Mouse (Mus musculus): ENCODE results near the gene C1qb. TPM values are rescaled to one million over a fixed set of nuclear protein-coding genes. Genes with fewer than 3 reads are reported as not detected.

The C1qb gene
- polyA plus RNA-seq, 1 experiment from 2014 or later = 71.4 TPM

DNA sequence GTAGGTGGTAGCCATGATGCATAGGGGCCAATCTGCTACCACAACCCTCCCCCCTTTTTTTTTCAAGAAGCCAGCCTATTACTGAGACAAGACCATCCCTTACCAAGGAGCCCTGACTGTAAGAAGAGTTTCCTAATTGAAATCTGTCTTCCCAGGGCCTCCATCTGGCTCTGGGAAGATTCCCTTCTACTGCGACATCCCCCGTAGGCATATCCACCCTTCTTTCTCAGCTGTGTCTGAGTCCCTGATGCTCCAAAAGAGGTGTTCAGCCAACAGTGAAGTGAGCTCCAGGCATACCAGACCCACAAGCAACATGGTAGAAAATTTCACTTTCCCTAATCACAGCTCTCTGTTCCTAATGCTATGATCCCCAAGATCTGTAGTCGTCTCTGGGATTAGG is 33.5 kb upstream of the C1qb start:
- no peak overlapping the region for H3K27ac ChIP-seq (ENCODE audit: low read depth, low read length)
- no peak for ATAC-seq
- TF ChIP-seq CTCF (IDR thresholded peaks at IDR 0.05; ENCODE audit: low read depth) = no peak
- H3K9ac ChIP-seq (ENCODE audit: low read depth, low read length) = no peak overlapping the region
- H3K36me3 ChIP-seq (ENCODE audit: control insufficient read depth, insufficient read depth) = no peaks in the 10 kb centered on the region
- no peaks in the 10 kb centered on the region for H3K4me1 ChIP-seq (replicated peaks; ENCODE audit: control insufficient read depth, insufficient read depth, low read length)
- 77% methylated on average over 3 of the region's 3 CpGs for WGBS
- H3K27me3 ChIP-seq (replicated peaks; ENCODE audit: control insufficient read depth, insufficient read depth, low read length) = no peaks in the 10 kb centered on the region
- no peaks in the 10 kb centered on the region for H3K9me3 ChIP-seq (ENCODE audit: control insufficient read depth)
- H3K4me2 ChIP-seq (replicated peaks; ENCODE audit: low read depth) = no peak overlapping the region
- H3K4me3 ChIP-seq (ENCODE audit: low read depth, low read length) = no peak overlapping the region

GRCm38 (mm10) chr4:136918834-136919233 is 32.8 kb upstream of the C1qb start:
- H3K4me1 ChIP-seq (replicated peaks; ENCODE audit: control insufficient read depth, insufficient read depth, low read length) = no peaks in the 10 kb centered on the region
- no peak overlapping the region for H3K4me3 ChIP-seq (ENCODE audit: low read depth, low read length)
- H3K9me3 ChIP-seq (ENCODE audit: control insufficient read depth) = no peaks in the 10 kb centered on the region
- no peak overlapping the region for H3K4me2 ChIP-seq (replicated peaks; ENCODE audit: low read depth)
- no peak for TF ChIP-seq CTCF (IDR thresholded peaks at IDR 0.05; ENCODE audit: low read depth)
- no peak overlapping the region for H3K27ac ChIP-seq (ENCODE audit: low read depth, low read length)
- H3K36me3 ChIP-seq (ENCODE audit: control insufficient read depth, insufficient read depth) = no peaks in the 10 kb centered on the region
- no peak for ATAC-seq
- WGBS = 80% methylated on average over 8 of the region's 8 CpGs
- no peak overlapping the region for H3K9ac ChIP-seq (ENCODE audit: low read depth, low read length)
- H3K27me3 ChIP-seq (replicated peaks; ENCODE audit: control insufficient read depth, insufficient read depth, low read length) = no peaks in the 10 kb centered on the region

GRCm38 (mm10) chr4:136917165-136917524 is 31.2 kb upstream of the C1qb start:
- H3K4me3 ChIP-seq (ENCODE audit: low read depth, low read length) = no peak overlapping the region
- H3K27me3 ChIP-seq (replicated peaks; ENCODE audit: control insufficient read depth, insufficient read depth, low read length) = peaks cover 6% of the 10 kb centered on the region; the same call in 1 of the 2 replicates
- no peak for ATAC-seq
- no peaks in the 10 kb centered on the region for H3K9me3 ChIP-seq (ENCODE audit: control insufficient read depth)
- H3K36me3 ChIP-seq (ENCODE audit: control insufficient read depth, insufficient read depth) = no peaks in the 10 kb centered on the region
- no peaks in the 10 kb centered on the region for H3K4me1 ChIP-seq (replicated peaks; ENCODE audit: control insufficient read depth, insufficient read depth, low read length)
- no peak overlapping the region for H3K27ac ChIP-seq (ENCODE audit: low read depth, low read length)
- no peak overlapping the region for H3K4me2 ChIP-seq (replicated peaks; ENCODE audit: low read depth)
- H3K9ac ChIP-seq (ENCODE audit: low read depth, low read length) = no peak overlapping the region
- no peak for TF ChIP-seq CTCF (IDR thresholded peaks at IDR 0.05; ENCODE audit: low read depth)
- WGBS = 46% methylated on average over 7 of the region's 7 CpGs

- H3K27ac ChIP-seq (ENCODE audit: low read depth, low read length) = no peak overlapping the region
- 73% methylated on average over 20 of the region's 20 CpGs for WGBS
- no peak overlapping the region for H3K4me2 ChIP-seq (replicated peaks; ENCODE audit: low read depth)
Observed at GRCm38 (mm10) chr4:136916359-136917164, 30.6 kb upstream of the C1qb start.

DNA sequence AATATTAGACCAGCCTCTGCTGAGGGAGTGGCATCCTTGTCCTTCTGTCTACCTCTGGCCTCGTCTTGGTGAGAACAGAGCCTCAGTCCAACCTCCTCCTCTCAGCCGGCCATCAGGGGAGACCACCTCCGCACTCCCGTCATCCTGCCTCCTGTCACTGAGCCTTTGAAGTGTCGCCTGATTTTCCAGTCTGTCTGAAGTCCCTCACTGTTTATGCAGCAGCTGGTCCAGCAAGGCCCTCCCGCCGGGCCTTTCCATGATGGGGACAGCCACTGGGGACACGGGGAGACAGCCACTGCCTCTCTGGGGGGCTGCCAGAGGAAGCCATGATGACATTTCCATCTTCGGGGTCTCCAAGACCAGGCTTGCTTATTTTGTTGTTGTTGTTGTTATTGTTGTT is 26.9 kb upstream of the C1qb start:
- no peak overlapping the region for H3K27ac ChIP-seq (ENCODE audit: low read depth, low read length)
- no peak overlapping the region for H3K9ac ChIP-seq (ENCODE audit: low read depth, low read length)
- H3K4me2 ChIP-seq (replicated peaks; ENCODE audit: low read depth) = no peak overlapping the region
- no peak for ATAC-seq
- 22% methylated on average over 9 of the region's 9 CpGs for WGBS
- H3K4me1 ChIP-seq (replicated peaks; ENCODE audit: control insufficient read depth, insufficient read depth, low read length) = no peaks in the 10 kb centered on the region
- TF ChIP-seq CTCF (IDR thresholded peaks at IDR 0.05; ENCODE audit: low read depth) = no peak
- no peak overlapping the region for H3K4me3 ChIP-seq (ENCODE audit: low read depth, low read length)
- H3K27me3 ChIP-seq (replicated peaks; ENCODE audit: control insufficient read depth, insufficient read depth, low read length) = peaks cover 17% of the 10 kb centered on the region; the same call in 1 of the 2 replicates
- no peaks in the 10 kb centered on the region for H3K36me3 ChIP-seq (ENCODE audit: control insufficient read depth, insufficient read depth)
- no peaks in the 10 kb centered on the region for H3K9me3 ChIP-seq (ENCODE audit: control insufficient read depth)

More at GRCm38 (mm10) chr4:136916359-136917164, 30.6 kb upstream of the C1qb start:
- H3K9ac ChIP-seq (ENCODE audit: low read depth, low read length) = no peak overlapping the region
- H3K4me3 ChIP-seq (ENCODE audit: low read depth, low read length) = no peak overlapping the region
- TF ChIP-seq CTCF (IDR thresholded peaks at IDR 0.05; ENCODE audit: low read depth) = no peak
- H3K9me3 ChIP-seq (ENCODE audit: control insufficient read depth) = no peaks in the 10 kb centered on the region
- peaks cover 9% of the 10 kb centered on the region; the same call in 1 of the 2 replicates for H3K27me3 ChIP-seq (replicated peaks; ENCODE audit: control insufficient read depth, insufficient read depth, low read length)
- H3K36me3 ChIP-seq (ENCODE audit: control insufficient read depth, insufficient read depth) = no peaks in the 10 kb centered on the region
- no peaks in the 10 kb centered on the region for H3K4me1 ChIP-seq (replicated peaks; ENCODE audit: control insufficient read depth, insufficient read depth, low read length)
- no peak for ATAC-seq

- no peak overlapping the region for H3K27ac ChIP-seq (ENCODE audit: low read depth, low read length)
- 42% methylated on average over 9 of the region's 9 CpGs for WGBS
- no peak for ATAC-seq
- no peak overlapping the region for H3K4me2 ChIP-seq (replicated peaks; ENCODE audit: low read depth)
- no peak overlapping the region for H3K9ac ChIP-seq (ENCODE audit: low read depth, low read length)
- no peaks in the 10 kb centered on the region for H3K9me3 ChIP-seq (ENCODE audit: control insufficient read depth)
- peaks cover 18% of the 10 kb centered on the region; the same call in 1 of the 2 replicates for H3K27me3 ChIP-seq (replicated peaks; ENCODE audit: control insufficient read depth, insufficient read depth, low read length)
- no peak overlapping the region for H3K4me3 ChIP-seq (ENCODE audit: low read depth, low read length)
- TF ChIP-seq CTCF (IDR thresholded peaks at IDR 0.05; ENCODE audit: low read depth) = no peak
- H3K36me3 ChIP-seq (ENCODE audit: control insufficient read depth, insufficient read depth) = no peaks in the 10 kb centered on the region
- no peaks in the 10 kb centered on the region for H3K4me1 ChIP-seq (replicated peaks; ENCODE audit: control insufficient read depth, insufficient read depth, low read length)
Observed at GRCm38 (mm10) chr4:136911804-136912203, 25.8 kb upstream of the C1qb start.

Measured in intestine, postnatal 0 days (tissue).